Mouse (Mus musculus) C2C12 (cell line): ENCODE results near the gene St3gal3.

ENCODE experiments used
- CEBPB ChIP-seq: IDR thresholded peaks from one replicate; pipeline ENCODE4 v1.6.1; 2011; ENCODE audit warnings: low read depth, mild to moderate bottlenecking, control low read depth, moderate library complexity
- CTCF ChIP-seq: IDR thresholded peaks from one replicate; pipeline ENCODE4 v1.5.1; 2011; ENCODE audit not compliant: control insufficient read depth, insufficient read depth, insufficient read length
- FOSL1 ChIP-seq: IDR thresholded peaks from one replicate; pipeline ENCODE4 v1.8.0; 2011; ENCODE audit warnings: mild to moderate bottlenecking, low read length; ENCODE audit not compliant: poor library complexity, insufficient read depth, severe bottlenecking
- MAX ChIP-seq: IDR thresholded peaks from one replicate; pipeline ENCODE4 v1.6.1; 2011; ENCODE audit warnings: mild to moderate bottlenecking, control low read depth
- MYOD1 ChIP-seq: IDR thresholded peaks from one replicate; pipeline ENCODE4 v1.6.1; 2011; ENCODE audit warnings: low read depth; ENCODE audit not compliant: control insufficient read depth, insufficient read length
- MYOG ChIP-seq: IDR thresholded peaks from one replicate; pipeline ENCODE4 v1.6.1; 2011; ENCODE audit not compliant: control insufficient read depth, insufficient read length; ENCODE audit errors: extremely low read depth
- USF1 ChIP-seq: IDR thresholded peaks from one replicate; pipeline ENCODE4 v1.6.1; 2011; ENCODE audit warnings: low read depth, mild to moderate bottlenecking, control low read depth, moderate library complexity

DNA sequence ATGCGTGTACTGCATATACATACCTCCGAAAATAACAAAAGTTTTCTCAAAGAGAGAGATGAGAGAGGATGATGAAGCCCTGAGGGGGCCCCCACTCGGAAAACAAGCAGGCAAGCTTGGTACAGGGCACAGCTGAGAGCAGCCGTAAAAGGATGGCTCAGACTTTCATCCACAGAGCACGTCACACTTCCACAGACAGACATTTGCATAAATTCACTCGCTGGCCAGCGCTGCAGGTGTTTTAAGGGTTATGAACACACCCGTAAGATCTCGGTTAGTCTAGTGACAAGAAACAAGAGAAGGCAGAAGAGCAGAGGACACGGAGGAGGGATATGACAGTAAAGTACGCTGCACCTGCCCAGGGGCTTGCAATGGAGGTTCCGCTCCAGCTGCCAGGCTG lies 37.7 kb upstream of the St3gal3 start:
- TF ChIP-seq MYOD1 (no peak), CTCF (no peak), USF1 (no peak), MAX (no peak), MYOG (no peak), CEBPB (no peak), FOSL1 (no peak)
